Mouse (Mus musculus) left cerebral cortex, adult 18-20 months (tissue): ENCODE measurements at regions not wholly inside any gene's neighbourhood (a gene's known extent, or its start where the extent isn't known, plus 50 kb on each side); places are given as distances from the start of the nearest gene placed in this dataset.

Source experiments
- DNase-seq, 2 experiments: peaks; one replicate each; pipeline ENCODE4 v3.0.0; 2021 to 2022; ENCODE audit warnings: low spot score in 2 of 2, mixed read lengths in 1 of 2

- DNase-seq, result no peak
Observed at GRCm38 (mm10) chr12:25792571-25793075, 622.4 kb downstream of the Rnf144a start.

- peak in 1 of 2 experiments; percentile 13 for DNase-seq
Observed at GRCm38 (mm10) chr12:25790956-25791355, 624.1 kb downstream of the Rnf144a start.

GRCm38 (mm10) chr12:25785646-25786606 is 629.1 kb downstream of the Rnf144a start:
- DNase-seq, result no peak

- DNase-seq, result no peak
Observed at GRCm38 (mm10) chr12:25784401-25784800, 630.7 kb downstream of the Rnf144a start.

GRCm38 (mm10) chr12:25782972-25783717 is 631.9 kb downstream of the Rnf144a start:
- DNase-seq, result no peak

GRCm38 (mm10) chr12:25771856-25772255 is 643.2 kb downstream of the Rnf144a start:
- no peak for DNase-seq

- no peak for DNase-seq
Observed at GRCm38 (mm10) chr12:25768644-25769043, 646.4 kb downstream of the Rnf144a start.

GRCm38 (mm10) chr12:25763061-25763460 is 652.0 kb downstream of the Rnf144a start:
- DNase-seq, result peak; percentile 5 to 23

- DNase-seq, result peak; percentile 16 to 25
Observed at GRCm38 (mm10) chr12:25757014-25757413, 658.0 kb downstream of the Rnf144a start.

GRCm38 (mm10) chr12:25733801-25734200 is 636.9 kb upstream of the Id2 start:
- no peak for DNase-seq

GRCm38 (mm10) chr12:25725774-25726173 is 628.8 kb upstream of the Id2 start:
- no peak for DNase-seq

- no peak for DNase-seq
Observed at GRCm38 (mm10) chr12:25711186-25711585, 614.2 kb upstream of the Id2 start.

GRCm38 (mm10) chr12:25703023-25703400 is 606.1 kb upstream of the Id2 start:
- DNase-seq, result no peak

- DNase-seq, result no peak
Observed at GRCm38 (mm10) chr12:25702176-25703022, 605.5 kb upstream of the Id2 start.

- DNase-seq, result no peak
Observed at GRCm38 (mm10) chr12:25687063-25687462, 590.1 kb upstream of the Id2 start.

- DNase-seq, result no peak
Observed at GRCm38 (mm10) chr12:25676631-25677030, 579.7 kb upstream of the Id2 start.

- peak; percentile 30 to 44 for DNase-seq
Observed at GRCm38 (mm10) chr12:25668336-25668735, 571.4 kb upstream of the Id2 start.

- DNase-seq, result peak; percentile 24 to 46
Observed at GRCm38 (mm10) chr12:25654456-25654855, 557.5 kb upstream of the Id2 start.

- no peak for DNase-seq
Observed at GRCm38 (mm10) chr12:25650237-25650636, 553.3 kb upstream of the Id2 start.

GRCm38 (mm10) chr12:25628081-25628480 is 531.1 kb upstream of the Id2 start:
- no peak for DNase-seq

- DNase-seq, result no peak
Observed at GRCm38 (mm10) chr12:25625858-25626257, 528.9 kb upstream of the Id2 start.
